Mouse (Mus musculus): Measurements from ENCODE around the gene Dlx3. TPM values are rescaled to one million over a fixed set of nuclear protein-coding genes. Genes with fewer than 3 reads are reported as not detected.

Gene Dlx3
- polyA plus RNA-seq, 1 experiment from 2014 or later = 0.11 TPM

GRCm38 (mm10) chr11:95080783-95081182 lies 39.1 kb upstream of the Dlx3 start:
- Histone ChIP-seq H3K4me1 (ENCODE audit: insufficient read depth) (peaks cover 29% of the 10 kb centered on the region), H3K36me3 (ENCODE audit: insufficient read depth) (no peaks in the 10 kb centered on the region), H3K4me3 (ENCODE audit: low read depth, low read length) (no peak overlapping the region), H3K9me3 (ENCODE audit: low read depth, low read length) (no peaks in the 10 kb centered on the region), H3K9ac (no peak overlapping the region), H3K4me2 (no peak overlapping the region), H3K27ac (ENCODE audit: low read depth) (no peak overlapping the region; the same call in 1 of the 2 replicates), H3K27me3 (ENCODE audit: insufficient read depth, low read length) (peaks cover 26% of the 10 kb centered on the region)
- 69% methylated on average over 6 of the region's 6 CpGs for WGBS
- TF ChIP-seq CTCF (IDR thresholded peaks at IDR 0.05; ENCODE audit: low read depth) = no peak
- DNase-seq (no peak), ATAC-seq (ENCODE audit: insufficient read depth) (no peak)

DNA sequence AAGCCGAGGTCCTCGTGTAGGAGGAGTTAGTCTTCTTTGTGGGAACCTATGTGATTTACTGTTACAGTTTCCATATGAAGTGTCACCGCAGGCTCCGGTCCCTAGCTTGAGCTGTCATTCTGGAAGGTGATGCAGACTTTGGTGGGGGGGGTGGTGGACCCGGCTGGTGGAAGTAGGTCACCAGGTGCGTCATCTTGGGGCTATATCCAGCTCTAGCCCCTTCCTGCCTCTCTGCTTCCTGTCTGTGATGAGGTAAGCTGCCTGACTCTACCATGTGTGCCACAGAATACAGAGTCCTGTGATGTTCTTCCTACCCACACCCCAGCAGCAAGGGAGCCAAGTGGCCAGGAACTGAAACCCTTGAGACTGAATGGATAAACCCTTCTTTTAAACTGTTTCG lies 37.0 kb upstream of the Dlx3 start:
- ATAC-seq (ENCODE audit: insufficient read depth) (no peak), DNase-seq (no peak)
- no peaks in the 10 kb centered on the region for H3K36me3 ChIP-seq (ENCODE audit: insufficient read depth)
- 85% methylated on average over 7 of the region's 7 CpGs for WGBS
- H3K4me3 ChIP-seq (ENCODE audit: low read depth, low read length) = no peak overlapping the region
- H3K9ac ChIP-seq = no peak overlapping the region
- no peak overlapping the region for H3K4me2 ChIP-seq
- no peaks in the 10 kb centered on the region for H3K9me3 ChIP-seq (ENCODE audit: low read depth, low read length)
- peaks cover 5% of the 10 kb centered on the region; the same call in 1 of the 2 replicates for H3K27me3 ChIP-seq (ENCODE audit: insufficient read depth, low read length)
- TF ChIP-seq CTCF (IDR thresholded peaks at IDR 0.05; ENCODE audit: low read depth) = no peak
- no peak overlapping the region for H3K27ac ChIP-seq (ENCODE audit: low read depth)
- peaks cover 40% of the 10 kb centered on the region for H3K4me1 ChIP-seq (ENCODE audit: insufficient read depth)

GRCm38 (mm10) chr11:95084175-95084574 lies 35.7 kb upstream of the Dlx3 start:
- 30% methylated on average over 4 of the region's 4 CpGs for WGBS
- Histone ChIP-seq H3K9me3 (ENCODE audit: low read depth, low read length) (no peaks in the 10 kb centered on the region), H3K9ac (no peak overlapping the region), H3K27ac (ENCODE audit: low read depth) (no peak overlapping the region), H3K4me2 (no peak overlapping the region), H3K27me3 (ENCODE audit: insufficient read depth, low read length) (no peaks in the 10 kb centered on the region), H3K4me3 (ENCODE audit: low read depth, low read length) (no peak overlapping the region), H3K4me1 (ENCODE audit: insufficient read depth) (peaks cover 36% of the 10 kb centered on the region), H3K36me3 (ENCODE audit: insufficient read depth) (no peaks in the 10 kb centered on the region)
- DNase-seq = no peak
- no peak for TF ChIP-seq CTCF (IDR thresholded peaks at IDR 0.05; ENCODE audit: low read depth)
- no peak for ATAC-seq (ENCODE audit: insufficient read depth)

DNA sequence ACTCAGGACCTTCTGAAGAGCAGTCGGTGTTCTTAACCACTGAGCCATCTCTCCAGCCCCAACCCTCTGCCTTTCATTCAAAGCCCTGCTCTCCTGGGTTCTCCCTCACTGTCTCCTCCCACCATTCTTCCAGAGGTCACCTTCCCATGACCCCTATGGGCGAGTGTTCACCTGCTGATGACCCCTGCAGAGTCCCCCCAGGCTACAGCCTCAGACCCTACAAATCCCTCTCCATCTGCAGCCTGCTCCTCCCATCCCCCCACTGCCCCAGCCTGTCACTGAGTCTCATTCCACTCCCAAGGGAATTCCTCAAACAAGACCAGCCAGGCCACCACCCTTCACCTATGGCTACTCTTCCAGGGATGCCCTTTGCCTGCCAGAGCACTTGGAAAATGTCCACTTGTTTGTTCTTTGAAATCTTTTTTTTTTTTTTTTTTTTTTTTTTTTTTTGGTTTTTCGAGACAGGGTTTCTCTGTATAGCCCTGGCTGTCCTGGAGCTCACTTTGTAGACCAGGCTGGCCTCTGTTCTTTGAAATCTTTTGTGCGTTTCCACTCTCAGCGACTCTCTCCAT lies 35.0 kb upstream of the Dlx3 start:
- H3K4me2 ChIP-seq = no peak overlapping the region
- no peak overlapping the region for H3K27ac ChIP-seq (ENCODE audit: low read depth)
- DNase-seq (no peak), ATAC-seq (ENCODE audit: insufficient read depth) (no peak)
- no peaks in the 10 kb centered on the region for H3K9me3 ChIP-seq (ENCODE audit: low read depth, low read length)
- TF ChIP-seq CTCF (IDR thresholded peaks at IDR 0.05; ENCODE audit: low read depth) = no peak
- H3K4me3 ChIP-seq (ENCODE audit: low read depth, low read length) = no peak overlapping the region
- no peak overlapping the region for H3K9ac ChIP-seq
- no peaks in the 10 kb centered on the region for H3K36me3 ChIP-seq (ENCODE audit: insufficient read depth)
- H3K27me3 ChIP-seq (ENCODE audit: insufficient read depth, low read length) = no peaks in the 10 kb centered on the region
- H3K4me1 ChIP-seq (ENCODE audit: insufficient read depth) = peaks cover 30% of the 10 kb centered on the region
- WGBS = 32% methylated on average over 5 of the region's 5 CpGs

- DNase-seq (no peak), ATAC-seq (ENCODE audit: insufficient read depth) (no peak)
- Histone ChIP-seq H3K27me3 (ENCODE audit: insufficient read depth, low read length) (no peaks in the 10 kb centered on the region), H3K4me2 (no peak overlapping the region), H3K4me1 (ENCODE audit: insufficient read depth) (peaks cover 22% of the 10 kb centered on the region), H3K27ac (ENCODE audit: low read depth) (no peak overlapping the region; the same call in 1 of the 2 replicates), H3K36me3 (ENCODE audit: insufficient read depth) (no peaks in the 10 kb centered on the region), H3K9ac (no peak overlapping the region), H3K4me3 (ENCODE audit: low read depth, low read length) (no peak overlapping the region), H3K9me3 (ENCODE audit: low read depth, low read length) (no peaks in the 10 kb centered on the region)
- 5% methylated on average over 5 of the region's 5 CpGs for WGBS
- no peak for TF ChIP-seq CTCF (IDR thresholded peaks at IDR 0.05; ENCODE audit: low read depth)
These were observed 34.2 kb upstream of the Dlx3 start for GRCm38 (mm10) chr11:95085710-95086109.

DNA sequence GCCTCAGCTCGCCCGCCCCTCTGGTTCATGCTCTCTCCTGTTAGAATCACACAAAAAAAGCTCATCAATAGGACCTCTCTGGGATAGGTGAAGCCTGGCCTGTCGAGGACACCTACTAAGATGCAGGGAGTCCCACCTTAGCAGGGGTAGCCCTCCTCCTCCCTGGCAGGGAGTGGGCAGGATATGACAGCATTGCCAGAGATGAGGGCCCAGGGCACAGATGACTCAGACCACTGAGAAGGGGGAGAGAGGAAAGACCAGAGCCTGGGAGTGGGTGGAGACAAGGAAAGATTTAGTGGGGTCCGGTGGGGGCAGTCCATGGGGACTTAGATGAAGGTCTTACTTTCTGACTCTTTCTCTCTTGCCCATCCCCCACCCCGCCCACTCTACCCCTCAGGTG lies 33.7 kb upstream of the Dlx3 start:
- Histone ChIP-seq H3K4me3 (ENCODE audit: low read depth, low read length) (no peak overlapping the region), H3K27me3 (ENCODE audit: insufficient read depth, low read length) (no peaks in the 10 kb centered on the region), H3K4me1 (ENCODE audit: insufficient read depth) (peaks cover 22% of the 10 kb centered on the region), H3K4me2 (no peak overlapping the region), H3K9me3 (ENCODE audit: low read depth, low read length) (no peaks in the 10 kb centered on the region), H3K27ac (ENCODE audit: low read depth) (no peak overlapping the region; the same call in 1 of the 2 replicates), H3K9ac (no peak overlapping the region), H3K36me3 (ENCODE audit: insufficient read depth) (no peaks in the 10 kb centered on the region)
- TF ChIP-seq CTCF (IDR thresholded peaks at IDR 0.05; ENCODE audit: low read depth) = no peak
- 35% methylated on average over 5 of the region's 5 CpGs for WGBS
- DNase-seq (no peak), ATAC-seq (ENCODE audit: insufficient read depth) (no peak)

- ATAC-seq (ENCODE audit: insufficient read depth) (no peak), DNase-seq (no peak)
- peak overlapping the region; percentile 63; the same call in 1 of the 2 replicates for H3K27ac ChIP-seq (ENCODE audit: low read depth)
- 46% methylated on average over 17 of the region's 17 CpGs for WGBS
- no peaks in the 10 kb centered on the region for H3K36me3 ChIP-seq (ENCODE audit: insufficient read depth)
- no peaks in the 10 kb centered on the region for H3K9me3 ChIP-seq (ENCODE audit: low read depth, low read length)
- H3K4me2 ChIP-seq = no peak overlapping the region
- H3K27me3 ChIP-seq (ENCODE audit: insufficient read depth, low read length) = no peaks in the 10 kb centered on the region
- H3K4me3 ChIP-seq (ENCODE audit: low read depth, low read length) = no peak overlapping the region
- H3K9ac ChIP-seq = no peak overlapping the region
- peaks cover 22% of the 10 kb centered on the region for H3K4me1 ChIP-seq (ENCODE audit: insufficient read depth)
- no peak for TF ChIP-seq CTCF (IDR thresholded peaks at IDR 0.05; ENCODE audit: low read depth)
These were observed 32.4 kb upstream of the Dlx3 start for GRCm38 (mm10) chr11:95087301-95088228.

Data from lung, embryonic 14.5 days (tissue).